Mouse (Mus musculus) gastrocnemius, adult 2 months (tissue): ENCODE measurements around the gene Tmem245. TPM values are rescaled to one million over a fixed set of nuclear protein-coding genes. Genes with fewer than 3 reads are reported as not detected.
A peak's percentile ranks its signal among the peaks of the same experiment; 100 is the strongest.

Source experiments
- DNase-seq: peaks from one replicate; pipeline ENCODE4 v3.0.0; 2022
- H3K27ac ChIP-seq: fragments of 200-600 bp; 2 replicates; pipeline ENCODE4 v1.8.1; 2022; ENCODE audit warnings: mild to moderate bottlenecking
- H3K4me3 ChIP-seq: fragments of 200-600 bp; 2 replicates; pipeline ENCODE4 v1.8.1; 2022; ENCODE audit warnings: mild to moderate bottlenecking, moderate library complexity
- CTCF ChIP-seq: fragments of 200-600 bp; IDR thresholded peaks from 2 replicates; pipeline ENCODE4 v1.8.1; 2022; ENCODE audit warnings: antibody characterized with exemption, mild to moderate bottlenecking, moderate library complexity
- intact Hi-C: fragments of 180-260 bp; cut with DNase I; formaldehyde crosslinking; loops from one replicate; pipeline ENCODE4 v1.15.1; 2025
- total RNA-seq, 2 experiments: library from RNA; stranded (reverse); gene quantifications; 2 replicates each; pipeline ENCODE4 v1.2.3; 2021

The Tmem245 gene
- total RNA-seq, 2 experiments from 2014 or later, result 18.0 to 24.6 TPM

- peak overlapping the region; percentile 79 for H3K4me3 ChIP-seq
- intact Hi-C loops, result no loop called here
- no peak for DNase-seq
Observed at GRCm38 (mm10) chr4:56946180-56946579, 1.1 kb downstream of the Tmem245 start.

GRCm38 (mm10) chr4:56944286-56944685 lies 3.0 kb downstream of the Tmem245 start:
- intact Hi-C loops, result no loop called here
- H3K27ac ChIP-seq, result peak overlapping the region; percentile 97
- TF ChIP-seq CTCF, result peak; percentile 32
- peak; percentile 70 for DNase-seq
- peak overlapping the region; percentile 37 for H3K4me3 ChIP-seq

More at GRCm38 (mm10) chr4:56946180-56946579, 1.1 kb downstream of the Tmem245 start:
- H3K27ac ChIP-seq, result peak overlapping the region; percentile 97
- no peak for TF ChIP-seq CTCF

GRCm38 (mm10) chr4:56943258-56943657 lies 4.0 kb downstream of the Tmem245 start:
- intact Hi-C loops, result no loop called here
- Histone ChIP-seq H3K27ac (peak overlapping the region; percentile 97), H3K4me3 (no peak overlapping the region)
- DNase-seq, result no peak
- TF ChIP-seq CTCF, result no peak

- peak overlapping the region; percentile 97 for H3K27ac ChIP-seq
- intact Hi-C loops, result no loop called here
Observed at GRCm38 (mm10) chr4:56942567-56942966, 4.7 kb downstream of the Tmem245 start.

GRCm38 (mm10) chr4:56941481-56941880 lies 5.8 kb downstream of the Tmem245 start:
- H3K27ac ChIP-seq, result peak overlapping the region; percentile 12; the same call in 1 of the 2 replicates
- H3K4me3 ChIP-seq, result no peak overlapping the region
- intact Hi-C loops, result no loop called here
- TF ChIP-seq CTCF, result no peak
- no peak for DNase-seq

More at GRCm38 (mm10) chr4:56942567-56942966, 4.7 kb downstream of the Tmem245 start:
- H3K4me3 ChIP-seq, result no peak overlapping the region
- DNase-seq, result no peak
- no peak for TF ChIP-seq CTCF

- intact Hi-C loops, result no loop called here
- H3K4me3 ChIP-seq, result no peak overlapping the region
- H3K27ac ChIP-seq, result peak overlapping the region; percentile 52
- TF ChIP-seq CTCF, result no peak
- peak; percentile 49 for DNase-seq
Observed at GRCm38 (mm10) chr4:56937136-56937535, 10.1 kb downstream of the Tmem245 start.

- no peak for DNase-seq
- Histone ChIP-seq H3K4me3 (no peak overlapping the region), H3K27ac (no peak overlapping the region)
- intact Hi-C loops, result no loop called here
- TF ChIP-seq CTCF, result no peak
Observed at GRCm38 (mm10) chr4:56935327-56935726, 11.9 kb downstream of the Tmem245 start.

GRCm38 (mm10) chr4:56933154-56933553 lies 14.1 kb downstream of the Tmem245 start:
- TF ChIP-seq CTCF, result no peak
- no peak for DNase-seq
- Histone ChIP-seq H3K27ac (peak overlapping the region; percentile 84; the same call in 1 of the 2 replicates), H3K4me3 (no peak overlapping the region)
- intact Hi-C loops, result no loop called here

- Histone ChIP-seq H3K4me3 (no peak overlapping the region), H3K27ac (peak overlapping the region; percentile 84)
- DNase-seq, result no peak
- intact Hi-C loops, result no loop called here
- TF ChIP-seq CTCF, result no peak
Observed at GRCm38 (mm10) chr4:56932096-56932495, 15.1 kb downstream of the Tmem245 start.

GRCm38 (mm10) chr4:56930312-56930711 lies 16.9 kb downstream of the Tmem245 start:
- no peak overlapping the region for H3K4me3 ChIP-seq
- intact Hi-C loops, result no loop called here
- peak; percentile 56 for DNase-seq
- no peak for TF ChIP-seq CTCF
- H3K27ac ChIP-seq, result peak overlapping the region; percentile 84

GRCm38 (mm10) chr4:56926971-56927370 lies 20.3 kb downstream of the Tmem245 start:
- no peak overlapping the region for H3K4me3 ChIP-seq
- DNase-seq, result no peak
- intact Hi-C loops, result no loop called here
- no peak for TF ChIP-seq CTCF
- H3K27ac ChIP-seq, result peak overlapping the region; percentile 84

- no peak for DNase-seq
- no peak for TF ChIP-seq CTCF
- intact Hi-C loops, result loop anchor here (5.0 kb wide), 1 partner anchor 40 kb away; no protein-coding TSS in a partner anchor
- Histone ChIP-seq H3K27ac (no peak overlapping the region), H3K4me3 (no peak overlapping the region)
Observed at GRCm38 (mm10) chr4:56922229-56922628, 25.0 kb downstream of the Tmem245 start.

- TF ChIP-seq CTCF, result no peak
- intact Hi-C loops, result no loop called here
- Histone ChIP-seq H3K4me3 (no peak overlapping the region), H3K27ac (no peak overlapping the region)
- DNase-seq, result no peak
Observed at GRCm38 (mm10) chr4:56915732-56916325, 31.4 kb downstream of the Tmem245 start.

GRCm38 (mm10) chr4:56914761-56915160 lies 32.5 kb downstream of the Tmem245 start:
- Histone ChIP-seq H3K27ac (no peak overlapping the region), H3K4me3 (no peak overlapping the region)
- intact Hi-C loops, result no loop called here
- DNase-seq, result no peak
- TF ChIP-seq CTCF, result no peak
